Mouse (Mus musculus) layer of hippocampus, adult 8-10 months (tissue): ENCODE measurements around the gene Tbc1d25. TPM values are rescaled to one million over a fixed set of nuclear protein-coding genes. Genes with fewer than 3 reads are reported as not detected.

Experiments
- DNase-seq, 2 experiments: peaks; one replicate each; pipeline ENCODE4 v3.0.0; 2022; ENCODE audit warnings: low spot score in 2 of 2
- total RNA-seq, 4 experiments: library from RNA; stranded (reverse); gene quantifications; 2 replicates each; pipeline ENCODE4 v1.2.4; 2022

Tbc1d25 gene
- total RNA-seq, 4 experiments from 2014 or later, result 12.4 to 13.5 (median 12.6) TPM

DNA sequence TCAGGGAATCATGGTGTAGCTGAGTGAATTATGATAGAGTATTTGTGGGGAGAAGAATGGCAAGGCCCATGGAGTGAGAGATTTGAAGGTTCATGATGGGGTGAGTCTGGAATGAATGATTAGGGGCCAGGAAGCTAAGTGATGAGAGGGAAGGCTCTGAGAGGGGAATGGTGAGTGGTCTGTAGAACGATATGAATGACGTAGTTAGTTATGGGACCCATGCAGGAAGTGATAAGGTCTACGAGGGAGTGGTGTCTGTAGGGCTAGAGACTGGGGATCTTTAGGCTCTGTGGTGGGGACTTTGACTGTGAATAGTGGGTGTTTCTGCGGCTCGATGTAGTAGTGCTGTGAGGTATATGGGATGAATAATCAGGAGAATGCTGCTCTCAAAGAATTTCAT lies 3.7 kb upstream of the Tbc1d25 start:
- DNase-seq, result no peak

DNA sequence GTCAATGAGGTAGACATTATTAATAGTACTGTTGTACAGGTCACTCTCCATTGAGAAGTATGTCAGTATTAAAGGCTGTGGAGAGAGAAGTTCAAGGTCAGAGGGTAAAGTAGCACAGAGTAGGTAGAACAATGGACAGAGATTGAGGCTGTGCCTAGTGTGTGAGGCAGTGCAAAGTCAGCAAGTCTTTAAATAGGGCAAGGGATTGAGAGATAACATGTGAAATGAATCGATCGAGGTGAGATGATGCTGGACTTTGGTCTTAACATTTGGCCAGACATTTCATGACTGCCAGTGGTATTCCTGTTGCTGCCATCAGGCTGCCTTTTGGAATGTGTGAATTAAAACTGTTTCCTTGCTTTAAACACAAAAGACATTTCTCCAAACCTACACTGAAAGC lies 2.9 kb upstream of the Tbc1d25 start:
- DNase-seq, result no peak

DNA sequence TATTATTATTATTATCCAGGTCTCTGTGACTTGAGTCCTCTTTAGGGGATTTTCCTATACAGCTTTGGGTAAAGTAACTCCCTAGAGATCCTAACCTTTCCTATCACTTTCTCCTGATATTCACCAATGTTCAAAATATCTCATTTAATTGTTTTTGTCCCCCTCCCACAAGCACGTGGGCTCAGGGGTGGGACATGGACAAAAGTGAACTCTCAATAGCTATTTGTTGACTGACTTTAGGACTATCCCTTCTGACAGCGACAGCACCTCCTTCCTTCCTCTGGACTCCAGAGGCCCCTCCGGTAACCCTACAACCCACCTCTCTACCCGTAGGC lies 845 bp downstream of the Tbc1d25 start:
- no peak for DNase-seq

DNA sequence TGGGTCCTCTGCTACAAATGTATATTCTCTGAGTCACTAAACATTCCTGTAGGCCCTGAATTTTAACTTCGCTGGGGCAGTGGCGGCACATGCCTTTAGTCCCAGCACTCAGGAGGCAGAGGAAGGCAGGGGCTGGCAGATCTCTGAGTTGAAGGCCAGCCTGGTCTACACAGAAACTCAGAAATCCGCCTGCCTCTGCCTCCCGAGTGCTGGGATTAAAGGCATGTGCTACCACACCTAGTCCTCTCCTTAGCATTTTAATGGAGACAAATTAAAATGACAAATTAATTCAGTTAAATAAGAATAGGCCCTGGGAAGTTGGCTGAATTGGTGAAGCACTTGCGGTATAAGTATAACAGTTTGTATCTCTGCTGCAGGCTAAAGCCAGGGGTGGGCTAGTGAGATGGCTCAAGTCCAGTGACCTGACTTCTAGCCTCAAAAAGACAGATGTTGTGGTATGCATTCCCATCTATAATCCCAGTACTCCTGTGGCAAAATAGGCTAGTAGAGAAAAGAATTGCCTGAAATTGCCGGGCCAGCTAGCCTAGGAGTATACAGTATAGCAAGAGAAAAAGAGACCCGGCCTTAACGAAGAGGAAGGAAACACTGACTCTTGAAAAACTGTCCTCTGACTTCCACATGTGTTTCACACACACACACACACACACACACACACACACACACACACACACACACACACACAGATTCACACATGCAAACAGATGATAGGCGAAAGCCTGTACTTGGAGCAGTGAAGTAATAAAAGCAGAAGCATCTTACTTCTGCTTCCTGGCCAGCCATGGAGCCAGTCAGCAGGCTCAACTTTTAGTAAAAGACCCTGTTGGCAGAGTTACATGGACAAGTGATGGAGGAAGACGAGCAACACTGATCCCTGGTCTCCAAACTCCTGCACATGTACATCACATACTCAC lies 8.0 kb downstream of the Tbc1d25 start:
- no peak for DNase-seq

DNA sequence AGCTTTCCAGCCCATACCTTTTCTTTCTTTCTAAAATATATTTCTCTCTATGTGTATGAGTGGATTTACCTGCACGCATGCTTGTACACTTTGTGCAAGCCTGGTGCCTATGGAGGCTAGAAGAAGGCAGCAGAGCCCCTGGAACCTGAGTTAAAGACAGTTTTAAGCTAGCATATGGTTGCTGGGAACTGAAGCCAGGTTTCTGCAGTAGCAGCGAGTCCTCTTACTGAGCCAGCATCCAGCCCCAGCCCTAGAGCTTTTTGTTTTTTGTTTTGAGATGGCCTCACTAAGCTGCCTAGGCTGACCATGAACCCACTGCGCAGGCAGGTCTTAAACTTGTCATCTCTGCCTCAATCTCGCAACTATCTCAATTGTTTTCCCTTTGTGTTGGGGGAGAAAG lies 11.5 kb downstream of the Tbc1d25 start:
- no peak for DNase-seq

DNA sequence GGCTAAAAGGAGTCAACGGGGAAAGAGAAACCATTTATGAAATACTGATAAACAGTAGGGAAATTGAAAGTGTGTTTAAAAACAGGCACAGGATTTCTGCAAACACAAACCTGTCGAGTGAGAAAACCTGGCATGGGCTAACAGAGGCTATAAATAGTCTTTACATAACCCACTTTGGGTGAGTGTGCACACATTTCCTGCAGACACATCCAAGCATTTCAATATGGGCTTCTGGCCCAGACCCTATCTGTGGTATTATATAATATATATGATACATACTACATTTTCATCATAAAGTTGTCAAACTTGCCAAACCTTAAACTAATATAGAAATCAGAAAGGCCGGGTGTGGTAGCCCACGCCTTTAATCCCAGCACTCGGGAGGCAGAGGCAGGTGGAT lies 12.9 kb downstream of the Tbc1d25 start:
- no peak for DNase-seq

DNA sequence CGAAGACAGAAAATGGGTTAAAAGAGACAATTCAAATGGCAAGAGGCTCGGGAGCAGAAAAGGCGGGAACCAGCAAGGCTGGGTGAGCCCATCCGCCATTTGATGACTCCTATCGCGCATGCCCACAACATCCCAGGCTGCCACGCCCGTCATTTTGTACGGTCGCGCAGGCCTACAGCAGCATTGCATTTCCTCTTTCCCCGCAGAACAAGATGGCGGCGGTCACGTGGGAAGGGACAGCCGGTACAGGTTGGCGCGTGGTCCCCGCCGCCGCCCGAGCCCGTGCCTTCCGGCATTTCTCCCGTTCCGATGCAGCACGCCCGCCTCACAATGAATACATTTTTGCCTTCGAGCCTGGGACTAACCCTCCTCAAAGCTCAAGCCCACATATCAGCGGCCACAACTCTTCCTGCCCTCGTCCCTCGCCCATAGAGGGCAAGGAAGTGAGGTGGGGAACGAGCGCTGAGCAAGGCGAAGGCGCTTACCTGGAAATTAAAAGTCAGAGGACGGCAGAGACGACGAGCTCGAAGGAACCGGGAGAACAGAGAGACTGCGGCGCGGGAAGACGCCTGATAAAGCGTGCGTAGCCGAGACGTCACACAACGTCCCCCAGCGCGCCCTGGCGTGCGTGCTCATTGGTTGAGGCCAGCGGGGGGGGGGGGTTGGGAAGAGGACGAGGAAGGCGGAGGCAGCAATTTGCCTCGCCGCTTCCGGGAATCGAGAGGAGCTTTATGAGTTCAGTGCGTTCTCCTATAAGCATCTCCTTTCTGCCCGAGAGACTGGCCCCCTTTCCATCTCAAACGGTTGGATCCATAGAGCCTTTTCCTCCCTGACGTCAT lies 30.6 kb downstream of the Tbc1d25 start, which contains the start of gene Rbm3:
Rbm3 (minus strand) TSS at position 728 of the 839 bp plus-strand sequence.
- peak; percentile 83 to 84 for DNase-seq

DNA sequence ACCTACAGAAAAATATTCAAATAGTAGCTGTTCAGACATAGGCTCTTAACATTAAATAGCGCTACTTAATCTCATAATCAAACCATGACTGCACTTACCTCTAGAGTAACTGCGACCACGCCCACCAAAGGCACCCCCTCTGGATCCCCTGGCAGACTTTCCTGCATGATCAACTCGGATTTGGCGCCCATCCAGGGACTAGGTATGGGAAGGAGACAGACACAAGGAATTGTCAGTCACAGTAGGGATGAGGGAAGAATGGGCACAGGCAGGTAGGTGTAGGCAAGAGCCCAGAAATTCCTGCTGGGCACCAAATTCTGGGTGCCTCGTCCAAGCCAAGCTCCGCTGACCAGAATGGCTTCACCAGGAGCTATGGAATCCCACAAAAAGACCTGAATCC lies 32.2 kb downstream of the Tbc1d25 start:
- no peak for DNase-seq

DNA sequence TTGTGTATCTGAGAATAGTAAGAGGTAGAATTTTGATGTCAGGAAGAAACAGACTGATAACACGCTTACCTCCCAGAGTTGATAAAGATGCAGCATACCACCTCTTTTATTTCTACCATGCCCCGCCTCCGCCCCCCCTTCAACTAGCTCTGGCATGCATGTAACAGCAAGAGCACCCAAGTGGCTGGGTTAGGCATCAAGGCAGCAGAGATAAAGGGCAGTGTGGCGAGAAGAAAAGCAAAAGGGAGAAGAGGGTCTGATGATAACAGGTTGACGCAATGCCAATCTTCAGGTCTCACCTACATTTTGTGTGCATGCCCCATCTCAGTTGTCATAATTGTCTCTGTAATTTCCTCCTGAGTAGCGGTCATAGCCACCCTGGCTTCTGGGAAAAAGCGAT lies 33.0 kb downstream of the Tbc1d25 start:
- DNase-seq, result no peak

DNA sequence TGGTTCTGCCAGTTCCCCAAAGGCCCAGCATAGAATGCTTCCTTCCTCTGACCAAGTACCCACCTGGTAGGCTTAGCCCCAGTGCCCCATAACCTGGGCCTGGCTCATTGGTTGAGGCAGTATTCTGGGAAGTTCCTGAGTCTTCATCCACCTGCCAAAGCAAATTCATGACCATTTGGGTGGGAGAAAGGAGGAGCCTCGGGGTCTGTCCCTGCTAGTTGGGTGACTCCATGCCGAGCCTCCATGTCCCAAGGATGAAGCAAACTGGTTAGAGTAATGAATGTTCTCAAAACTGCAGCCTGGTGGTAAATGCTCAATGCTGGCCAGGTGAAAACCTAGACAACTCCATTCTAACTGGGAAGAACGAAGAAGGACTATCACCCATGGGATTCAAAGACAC lies 34.9 kb downstream of the Tbc1d25 start:
- DNase-seq, result no peak

DNA sequence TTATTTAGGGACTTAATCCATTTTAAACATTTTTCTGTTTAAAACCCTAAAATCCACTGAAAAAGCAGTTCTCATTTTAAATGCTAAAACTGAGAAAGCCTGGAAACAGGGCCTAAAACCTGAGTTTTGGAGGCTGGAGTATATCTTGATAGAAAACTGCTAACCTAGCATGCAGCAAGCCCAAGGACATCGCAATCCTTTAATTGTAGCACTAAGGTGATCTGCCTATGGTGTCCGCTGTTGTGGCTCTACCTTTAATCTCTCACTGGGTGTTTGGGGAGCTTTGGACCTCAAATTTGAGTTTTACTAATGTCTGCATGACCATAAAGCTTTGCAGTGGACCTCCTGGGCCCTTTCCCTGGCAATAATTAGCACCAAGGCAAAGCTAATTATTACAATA lies 35.5 kb downstream of the Tbc1d25 start:
- no peak for DNase-seq

DNA sequence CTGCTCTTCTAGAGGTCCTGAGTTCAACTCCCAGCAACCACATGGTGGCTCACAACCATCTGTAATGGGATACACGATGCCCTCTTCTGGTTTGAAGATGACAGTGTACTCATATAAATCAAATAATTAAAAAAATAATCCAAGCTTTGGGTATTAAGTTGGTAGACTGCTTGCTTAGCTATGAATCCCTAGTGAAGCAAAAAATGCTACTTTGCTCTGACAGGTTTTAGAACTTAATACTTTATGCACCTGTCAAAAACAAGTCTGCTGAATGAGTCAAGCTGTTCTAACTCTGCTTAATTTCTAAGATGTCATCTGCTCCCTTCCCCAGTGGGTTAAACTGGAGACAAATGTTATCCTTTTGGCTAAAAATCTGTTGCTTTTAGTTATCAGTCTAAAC lies 36.5 kb downstream of the Tbc1d25 start:
- no peak for DNase-seq

DNA sequence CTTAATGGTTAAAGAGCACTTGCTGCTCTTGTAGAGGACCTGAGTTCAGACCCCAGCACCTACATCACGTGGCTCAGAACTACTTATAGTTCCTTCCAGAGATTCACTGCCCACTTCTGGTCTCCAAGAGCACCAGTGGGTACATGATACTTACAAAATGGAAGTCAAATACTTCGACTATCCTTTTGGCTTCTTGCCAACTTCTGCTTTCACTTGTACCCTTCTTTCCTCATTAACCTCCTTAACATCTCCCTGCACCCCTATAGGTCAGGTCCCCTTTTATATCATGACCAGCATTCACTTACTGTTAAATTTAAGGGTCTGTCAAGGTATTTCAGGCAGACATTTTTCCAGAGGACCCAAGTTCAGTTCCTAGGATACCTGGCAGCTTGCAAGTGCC lies 40.1 kb downstream of the Tbc1d25 start:
- DNase-seq, result no peak

DNA sequence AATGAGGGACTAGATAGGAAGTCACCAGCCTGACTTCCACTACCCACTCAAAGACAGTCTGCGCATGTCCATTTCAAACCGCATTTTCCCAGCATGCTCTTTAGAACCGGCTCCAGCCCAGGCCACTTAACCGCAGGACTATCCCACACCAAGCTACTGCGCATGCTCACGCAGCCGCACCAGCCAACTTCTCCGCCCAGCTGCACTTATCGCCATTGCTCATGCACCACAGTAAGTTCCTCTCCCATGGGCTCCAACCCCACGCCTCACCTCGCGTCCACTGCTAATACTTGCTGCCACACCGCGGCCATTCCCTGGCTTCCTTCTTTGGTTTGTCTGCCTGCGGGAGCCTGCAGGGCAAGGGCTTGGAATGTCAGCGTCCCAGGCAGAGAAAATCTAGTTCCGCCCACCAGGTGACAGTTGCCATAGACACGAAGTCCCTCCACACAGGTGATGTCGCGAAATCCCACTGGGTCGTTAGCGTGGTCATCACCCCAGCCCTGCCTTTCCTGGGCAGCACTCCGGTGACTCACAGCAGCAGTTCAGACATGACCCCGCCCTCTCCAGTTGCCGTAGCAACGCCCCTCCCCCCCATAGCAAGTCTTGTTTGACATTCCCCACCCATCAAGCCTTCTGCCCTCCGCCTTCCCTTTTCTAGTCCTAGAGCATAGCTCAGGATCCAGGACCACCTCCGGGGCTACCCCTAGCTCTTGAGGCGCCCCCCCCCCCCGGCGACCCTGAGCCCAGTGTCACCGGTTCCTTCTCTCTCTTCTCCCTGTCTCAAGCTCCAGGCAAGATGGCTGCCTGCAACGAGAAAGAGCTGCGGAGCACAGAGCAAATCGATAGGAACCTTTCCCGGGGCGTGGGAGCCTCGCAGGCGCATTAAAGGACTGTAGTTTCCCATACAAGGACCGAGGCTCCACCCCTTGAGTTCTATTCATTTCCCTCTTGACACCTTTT lies 43.7 kb downstream of the Tbc1d25 start, which contains the start of gene Wdr13:
Wdr13 (minus strand) TSS at position 876 of the 960 bp plus-strand sequence.
- DNase-seq, result peak; percentile 90 to 91

DNA sequence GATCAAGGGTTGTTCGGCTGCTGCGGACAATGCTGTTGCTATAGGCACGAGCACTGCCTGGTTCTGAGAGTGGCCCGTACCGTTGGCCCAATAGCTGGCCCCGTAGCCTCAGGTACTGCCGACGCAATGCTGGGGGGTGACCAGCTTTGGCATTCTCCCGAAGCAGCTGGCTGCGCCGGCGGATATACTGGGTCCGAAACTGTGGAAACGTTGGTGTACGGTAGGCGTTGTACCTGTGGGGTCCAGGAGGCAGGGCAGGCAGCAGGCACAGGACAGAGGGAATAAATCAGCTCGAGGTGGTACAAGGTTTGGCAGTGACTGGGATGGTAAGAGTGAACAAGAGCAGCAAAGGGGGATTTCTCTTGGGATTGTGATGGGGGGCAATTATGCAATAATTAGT lies 44.6 kb downstream of the Tbc1d25 start:
- no peak for DNase-seq

DNA sequence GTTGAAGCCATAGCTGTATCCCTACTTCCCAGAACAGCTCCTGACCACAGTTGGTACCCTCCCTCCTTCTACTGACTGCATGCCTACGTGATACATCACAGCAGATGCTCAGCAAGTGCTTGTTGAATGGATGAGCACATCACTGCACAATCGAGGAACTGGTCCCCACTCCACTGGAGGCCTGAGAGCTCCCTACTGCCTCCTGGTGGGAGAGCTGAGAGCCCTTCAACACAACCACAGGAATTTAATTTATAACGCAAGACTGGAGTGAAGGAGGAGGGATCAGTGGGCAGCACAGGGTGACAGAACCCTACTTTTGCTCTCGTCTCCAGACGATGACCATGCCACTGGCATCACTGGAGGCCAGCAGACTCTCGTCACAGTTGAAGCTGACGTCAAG lies 50.7 kb downstream of the Tbc1d25 start:
- no peak for DNase-seq

DNA sequence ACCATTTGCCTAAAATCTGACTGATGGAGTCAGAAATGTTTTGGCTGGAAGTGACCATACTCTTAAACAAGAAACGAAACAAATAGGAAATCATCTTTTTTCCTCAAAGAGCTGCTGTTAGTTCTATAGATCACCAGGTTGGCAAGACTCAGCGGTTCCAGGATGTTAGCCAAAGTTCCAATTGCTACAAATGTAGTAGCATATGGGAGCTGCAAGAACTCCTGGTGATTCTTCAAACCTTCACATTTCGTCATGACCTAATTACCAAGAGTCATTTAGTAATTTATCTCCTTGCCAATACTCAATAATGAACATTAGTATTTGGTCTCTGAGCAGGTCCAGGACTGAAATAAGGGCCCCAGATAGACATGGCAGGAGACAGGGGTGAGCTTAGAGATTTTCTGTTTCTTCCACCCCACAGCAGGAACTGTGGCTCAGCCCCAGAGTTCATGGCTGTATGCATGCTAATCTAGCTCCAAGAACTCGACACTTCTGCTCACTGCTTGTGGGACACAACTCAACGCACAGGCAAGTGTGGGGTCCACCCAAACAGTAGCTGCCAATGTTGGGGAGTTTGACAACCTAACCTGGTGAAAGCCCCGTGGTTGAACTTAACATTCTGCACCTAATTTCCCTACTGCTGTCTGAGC lies 52.0 kb downstream of the Tbc1d25 start:
- DNase-seq, result no peak

DNA sequence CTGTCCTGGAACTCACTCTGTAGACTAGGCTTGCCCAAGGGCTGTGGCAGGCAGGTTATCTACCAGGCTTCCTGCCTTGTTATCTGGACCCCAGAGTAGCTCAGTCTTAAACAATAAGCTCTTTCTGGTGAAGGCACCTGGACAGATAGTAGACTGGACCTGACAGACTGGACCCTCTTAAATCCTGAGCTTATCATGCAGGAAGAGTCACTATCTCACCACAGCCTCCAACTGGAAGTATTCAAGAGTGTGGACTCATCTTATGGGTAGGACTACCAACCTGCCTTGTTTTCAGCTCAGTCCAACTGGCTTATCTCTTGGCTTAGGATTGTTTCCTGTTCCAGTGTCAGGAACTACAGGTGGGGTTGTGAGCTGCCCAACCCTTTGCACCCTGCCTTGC lies 58.7 kb downstream of the Tbc1d25 start:
- no peak for DNase-seq

DNA sequence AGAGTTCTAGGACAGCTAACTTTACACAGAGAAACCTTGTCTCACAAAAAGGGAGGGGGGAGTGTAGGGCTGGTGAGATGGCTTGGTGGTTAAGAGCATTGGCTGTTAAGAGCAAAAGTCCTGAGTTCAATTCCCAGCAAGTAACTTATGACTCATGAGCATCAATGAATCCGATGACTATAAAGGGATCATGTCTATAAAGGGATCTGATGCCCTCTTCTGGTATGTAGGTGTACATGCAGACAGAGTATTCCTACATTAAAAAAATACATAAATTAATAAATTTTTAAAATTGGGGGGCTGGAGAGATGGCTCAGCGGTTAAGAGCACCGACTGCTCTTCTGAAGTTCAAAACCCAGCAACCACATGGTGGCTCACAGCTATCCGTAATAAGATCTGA lies 60.7 kb downstream of the Tbc1d25 start:
- DNase-seq, result no peak

DNA sequence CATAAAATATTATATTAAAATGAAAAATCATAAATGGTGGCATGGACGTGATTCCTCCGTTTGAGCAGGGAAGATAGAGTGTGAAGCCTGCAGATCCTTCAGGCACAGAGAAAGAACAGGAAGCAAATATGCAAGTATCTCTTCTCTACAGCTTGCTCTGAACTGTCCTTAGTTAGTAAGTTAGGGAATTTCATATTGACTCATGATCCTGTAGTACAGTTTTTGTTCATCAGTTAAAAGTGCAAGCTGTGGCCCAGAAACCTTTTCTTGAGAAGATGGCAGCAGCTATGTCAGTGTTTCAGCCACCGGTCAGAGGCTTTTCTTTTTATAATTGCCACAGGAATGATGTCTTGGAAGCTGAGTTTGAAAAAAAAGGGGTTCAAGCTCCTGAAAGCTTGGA lies 71.0 kb downstream of the Tbc1d25 start:
- no peak for DNase-seq
